Mouse (Mus musculus) fibroblast of lung, adult 2 months (primary cell): ENCODE results near the gene Ubiad1.

Source experiments
- DNase-seq: peaks from one replicate; pipeline ENCODE4 v3.0.0-alpha.2; 2011; ENCODE audit warnings: low read depth

Ubiad1 gene

DNA sequence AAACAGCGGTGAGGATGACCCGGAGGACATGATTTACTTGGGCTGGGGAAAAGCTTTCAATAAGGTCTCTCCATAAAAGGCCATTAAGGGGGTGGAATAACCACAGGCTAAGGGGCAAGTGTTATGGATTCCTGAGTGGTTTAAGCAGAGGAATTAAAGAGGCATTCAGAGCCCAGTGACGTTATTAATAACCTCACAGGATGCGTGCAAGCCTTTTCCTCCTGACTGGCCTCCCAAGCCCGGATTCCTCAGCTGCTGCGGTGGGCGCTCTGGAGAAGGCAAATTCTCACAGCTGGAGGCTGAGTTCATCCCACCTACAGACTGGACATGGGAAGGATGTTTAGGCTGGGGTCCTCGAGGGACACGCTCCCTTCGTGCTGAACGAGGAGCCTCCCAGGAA is 39.8 kb downstream of the Ubiad1 start:
- DNase-seq: no peak

GRCm38 (mm10) chr4:148403402-148403801 is 41.2 kb downstream of the Ubiad1 start:
- no peak for DNase-seq

- DNase-seq: no peak
Observed at GRCm38 (mm10) chr4:148399437-148400094, 45.0 kb downstream of the Ubiad1 start.

DNA sequence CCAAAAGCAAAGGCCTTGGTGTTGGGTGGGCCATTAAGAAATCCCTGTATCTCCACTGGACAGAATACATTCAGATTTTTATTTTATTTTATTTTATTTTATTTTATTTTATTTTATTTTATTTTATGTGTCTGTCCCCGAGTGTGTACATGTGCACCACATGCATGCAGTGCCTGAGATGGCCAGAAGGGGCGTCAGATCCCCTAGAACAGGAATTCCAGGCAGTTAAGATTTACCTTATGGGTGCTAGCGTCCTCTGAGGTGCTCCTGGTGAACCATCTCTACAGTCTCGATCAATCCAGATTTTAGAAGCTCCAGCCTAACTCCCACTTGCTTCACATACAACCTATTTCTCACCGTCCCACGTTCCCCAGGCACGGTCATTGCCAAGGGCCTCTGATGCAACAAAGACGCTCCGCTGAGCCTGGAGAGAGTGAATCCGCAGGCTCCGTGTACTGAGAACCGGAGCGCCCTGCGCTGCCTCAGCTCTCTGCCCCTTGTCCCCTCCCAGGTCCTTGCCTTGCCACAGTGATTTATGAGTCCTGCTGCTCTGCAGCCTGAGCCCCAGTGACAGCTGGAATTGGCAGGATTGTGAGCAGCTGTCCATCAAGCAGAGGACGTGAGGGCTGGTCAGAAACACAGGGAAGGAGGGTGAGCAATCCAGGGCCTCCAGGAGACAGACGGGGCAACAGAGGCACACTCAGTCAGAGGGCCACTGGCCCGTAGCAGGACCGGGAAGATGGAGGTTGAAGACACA is 46.9 kb downstream of the Ubiad1 start:
- no peak for DNase-seq

DNA sequence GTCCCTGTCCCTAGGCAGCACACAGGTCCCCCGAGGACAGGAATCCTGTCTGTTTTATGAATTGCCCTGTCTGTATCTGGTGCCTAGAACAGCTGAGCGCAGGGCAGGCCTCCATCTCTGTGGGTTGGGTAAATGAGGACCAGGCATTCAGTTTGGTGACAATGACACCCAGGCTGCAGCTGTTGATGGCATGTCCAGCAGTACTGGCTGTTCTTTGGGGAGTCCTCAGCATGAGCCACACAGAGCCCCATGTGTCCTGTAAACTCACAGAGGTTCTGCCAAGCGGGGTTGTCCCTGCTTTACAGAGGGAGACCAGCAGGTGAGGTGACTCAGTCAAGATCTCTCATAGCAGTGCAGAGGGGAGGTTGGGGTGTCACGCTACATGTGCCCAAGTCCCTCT is 47.5 kb downstream of the Ubiad1 start:
- DNase-seq: no peak

- no peak for DNase-seq
Observed at GRCm38 (mm10) chr4:148395875-148396274, 48.7 kb downstream of the Ubiad1 start.

DNA sequence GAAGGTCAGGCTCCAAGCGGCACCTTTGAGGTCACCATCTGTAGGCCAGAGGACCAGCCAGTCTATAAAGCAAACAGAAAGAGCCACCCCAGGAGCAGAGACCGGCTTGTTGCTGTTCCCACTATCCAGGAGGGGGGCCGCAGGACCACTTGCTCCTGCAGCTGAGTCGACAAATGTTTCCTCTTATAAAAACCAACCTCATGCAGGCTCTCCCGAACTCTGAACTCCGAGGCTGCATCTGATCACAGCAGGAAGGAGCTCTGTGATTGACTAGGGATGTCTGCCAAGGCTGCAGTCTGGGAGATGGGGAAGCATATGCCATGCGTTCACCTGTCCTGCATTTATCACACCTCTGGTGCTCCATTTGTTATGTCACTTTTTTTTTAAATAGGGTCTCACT is 49.4 kb downstream of the Ubiad1 start:
- no peak for DNase-seq

GRCm38 (mm10) chr4:148391714-148392310 is 52.8 kb downstream of the Ubiad1 start:
- no peak for DNase-seq

DNA sequence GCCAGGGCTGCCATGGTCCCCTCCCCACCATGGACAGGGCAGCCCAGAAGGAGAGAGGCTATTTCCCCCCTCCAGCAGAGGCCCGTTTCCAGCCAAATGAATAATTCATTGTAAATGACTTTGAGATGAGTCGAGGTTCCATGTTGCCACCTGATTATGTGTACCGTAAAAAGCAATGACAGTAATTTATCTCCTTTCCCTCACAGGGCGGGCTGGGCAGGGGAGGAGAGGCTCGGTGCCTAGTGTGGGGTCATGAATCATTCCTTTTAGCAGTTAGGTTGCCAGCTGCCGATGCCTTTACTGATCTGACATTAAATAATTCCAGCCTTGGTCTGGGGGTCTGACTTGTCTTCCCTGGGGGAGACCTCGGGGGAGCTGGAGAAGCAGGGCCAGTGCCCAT is 54.9 kb downstream of the Ubiad1 start:
- no peak for DNase-seq

DNA sequence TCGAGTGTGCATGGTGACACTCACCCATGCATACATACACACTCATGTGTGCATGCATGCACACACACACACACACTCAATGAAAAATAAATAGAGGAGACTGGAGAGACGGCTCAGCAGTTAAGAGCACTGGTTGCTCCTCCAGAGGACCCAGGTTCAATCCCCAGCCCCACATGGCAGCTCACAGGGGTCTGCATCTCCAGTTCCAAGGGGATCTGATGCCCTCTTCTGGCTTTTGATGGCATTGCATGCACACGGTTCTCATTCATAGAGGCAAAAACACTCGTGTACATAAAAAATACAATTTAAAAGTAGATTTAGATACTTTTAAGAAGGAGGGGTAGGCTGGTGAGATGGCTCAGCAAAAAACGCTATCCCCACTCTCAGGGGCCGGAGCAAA is 55.5 kb downstream of the Ubiad1 start:
- DNase-seq: no peak

DNA sequence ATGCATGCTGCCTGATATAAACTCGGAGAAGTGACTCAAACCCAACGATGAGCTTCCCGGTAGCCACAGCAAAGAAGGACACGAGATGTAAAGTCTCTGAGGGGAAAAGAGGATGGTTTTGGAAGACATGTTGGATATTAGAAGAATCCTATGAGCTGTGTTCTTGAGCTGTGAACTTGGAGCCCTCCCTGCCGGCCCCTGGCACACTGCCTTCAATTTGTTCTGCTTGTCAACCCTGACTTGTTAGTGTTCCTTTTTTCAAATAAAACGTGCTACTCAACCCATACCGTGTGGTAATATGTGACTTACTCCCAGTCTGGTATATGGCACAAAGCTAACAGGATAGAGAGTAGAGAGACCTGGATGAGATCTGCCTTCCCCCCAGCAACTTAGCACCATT is 59.3 kb downstream of the Ubiad1 start:
- no peak for DNase-seq
